Mouse (Mus musculus) mouse embryonic stem cell (cell line): Measurements from ENCODE around the gene Ttc7b.

ENCODE experiments used
- in situ Hi-C, 2 experiments: fragments of 300-500 bp; cut with MboI; formaldehyde crosslinking; loops; 1 replicate in 1 of 2; 3 replicates in 1 of 2; pipeline ENCODE4 v1.14.3; 2019 to 2020; ENCODE audit warnings: low sequenced_read_pairs in 2 of 2, low pct_unique_long_range_greater_than_20kb in 1 of 2, mixed read lengths in 1 of 2; ENCODE audit not compliant: unreplicated experiment in 1 of 2

The Ttc7b gene

DNA sequence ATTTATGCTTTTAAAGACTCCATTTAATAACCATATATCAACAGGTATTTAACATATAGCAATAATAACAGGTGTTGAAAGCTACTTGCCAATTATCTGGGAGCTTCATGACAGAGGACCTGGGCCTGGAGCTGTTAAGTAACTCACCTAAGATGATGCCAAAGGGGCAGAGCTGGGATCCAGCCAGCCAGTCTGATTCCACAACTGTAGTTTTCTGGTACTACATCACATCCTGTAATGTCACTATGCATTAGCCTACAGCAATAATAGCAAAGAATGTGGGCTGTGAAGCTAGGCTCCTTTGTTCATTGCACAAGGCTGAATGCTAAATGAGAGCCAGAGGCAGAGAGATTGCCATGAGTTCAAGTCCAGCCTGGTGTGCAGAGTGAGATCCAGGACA is 44.3 kb downstream of the Ttc7b start:
- in situ Hi-C loops: loop anchor here in 1 of 2 experiments (25.0 kb wide), 1 partner anchor 514 kb away; the partner anchor contains the start of gene Kcnk13

DNA sequence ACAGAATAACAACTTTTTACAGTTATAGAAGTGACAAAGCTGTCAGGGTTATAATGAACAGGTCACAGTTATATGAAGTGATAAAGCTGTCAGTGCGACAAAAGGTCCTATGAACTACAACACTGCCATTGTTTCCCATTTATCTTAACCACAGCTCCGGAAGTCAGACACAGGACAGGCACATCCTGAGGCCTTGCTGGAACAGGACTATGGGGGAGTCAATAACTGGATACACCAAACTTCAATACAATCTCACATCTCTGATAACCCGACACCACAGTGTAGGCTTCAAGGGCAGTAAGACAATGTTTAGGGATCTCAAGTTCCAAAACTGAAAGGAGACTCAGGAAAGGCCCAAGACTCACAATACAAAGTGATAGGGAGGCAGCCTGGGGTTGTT is 45.1 kb downstream of the Ttc7b start:
- in situ Hi-C loops: loop anchor here in 1 of 2 experiments (25.0 kb wide), 1 partner anchor 513 kb away; the partner anchor contains the start of gene Kcnk13

DNA sequence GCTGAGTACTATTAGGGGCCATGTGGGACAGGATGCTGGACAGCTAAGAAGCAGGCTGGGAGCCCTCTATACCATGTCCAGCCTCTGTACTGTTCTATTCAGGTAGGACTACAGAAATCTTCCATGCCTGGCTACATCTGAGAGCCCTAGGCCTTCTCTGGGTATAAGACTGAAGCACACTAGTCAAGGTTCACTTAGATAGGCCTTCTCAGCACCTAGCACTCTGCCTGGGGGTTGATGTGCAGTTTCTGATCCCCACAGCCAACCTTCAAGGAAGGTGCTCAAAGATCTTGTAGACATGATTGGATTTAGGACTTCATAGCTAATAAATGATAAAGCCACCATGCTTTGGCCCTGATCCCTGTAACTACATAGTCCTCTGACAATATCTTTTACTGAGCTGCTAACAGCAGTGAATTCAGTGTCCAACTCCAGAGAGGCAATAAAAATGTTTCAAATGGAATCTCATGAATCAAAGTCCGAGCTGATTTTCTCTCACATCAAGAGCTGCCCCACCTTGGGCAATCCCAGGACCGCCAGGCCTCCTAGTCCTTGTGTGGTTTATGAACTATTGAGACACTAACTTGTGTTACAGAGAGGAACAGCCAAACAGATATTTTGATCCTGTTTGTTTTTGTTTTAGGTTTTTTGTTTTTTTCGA is 45.8 kb downstream of the Ttc7b start:
- in situ Hi-C loops: loop anchor here in 1 of 2 experiments (25.0 kb wide), 1 partner anchor 512 kb away; the partner anchor contains the start of gene Kcnk13

DNA sequence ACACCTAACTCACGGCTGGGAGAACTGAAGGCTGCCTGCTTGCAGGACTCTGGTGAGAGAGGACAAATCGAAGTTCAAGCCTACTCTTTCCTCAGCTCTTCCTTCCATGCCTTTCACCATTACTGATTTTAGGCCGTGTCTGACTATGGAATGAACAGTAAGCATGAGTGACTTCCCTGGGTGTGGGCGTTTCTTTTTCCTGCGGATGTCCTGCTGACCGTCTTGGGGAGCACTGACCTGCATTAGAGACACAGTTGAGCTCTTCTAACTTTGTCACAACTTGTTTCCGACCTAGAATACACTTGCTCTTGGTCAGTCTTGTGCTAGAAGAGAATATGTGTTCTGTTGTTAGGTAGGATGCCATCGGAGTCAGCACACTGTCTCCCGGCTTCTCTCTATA is 50.3 kb downstream of the Ttc7b start:
- in situ Hi-C loops: no loop called here

DNA sequence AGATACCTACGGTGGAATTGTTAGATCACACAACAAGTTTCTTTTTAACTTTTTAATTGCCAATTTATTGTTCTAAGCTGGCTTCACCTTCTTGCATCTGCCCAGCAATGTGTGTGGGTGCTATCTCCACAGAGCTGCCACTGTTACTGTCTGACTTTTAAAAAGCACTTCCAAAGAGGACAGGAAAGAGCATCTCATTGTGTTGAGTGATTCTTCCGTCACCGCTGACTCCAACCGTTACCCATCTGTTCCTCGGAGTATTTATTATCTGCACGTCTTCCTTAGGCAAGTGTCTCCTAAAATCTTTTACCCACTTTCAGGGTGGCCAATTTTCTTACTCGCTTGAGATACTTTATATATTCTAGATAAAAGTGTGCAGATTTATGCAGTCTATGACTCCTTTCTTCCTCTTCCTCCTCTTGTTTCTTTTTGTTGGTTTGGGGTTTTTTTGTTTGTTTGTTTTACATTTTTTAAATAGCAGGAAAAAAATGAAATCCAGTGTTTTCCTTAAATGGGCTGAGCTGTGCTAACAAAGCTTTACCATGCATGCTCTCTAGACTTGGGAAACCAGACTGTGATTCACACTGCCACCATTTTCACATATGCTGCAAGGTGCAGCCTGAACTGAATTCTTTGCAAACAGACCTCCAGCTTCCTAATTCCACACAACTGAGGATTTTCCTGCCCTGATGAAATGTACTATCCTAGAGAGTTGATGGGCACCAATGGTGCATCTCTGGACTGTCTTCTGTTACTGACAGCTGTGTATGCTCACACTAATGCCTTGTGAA is 50.9 kb downstream of the Ttc7b start:
- in situ Hi-C loops: no loop called here

DNA sequence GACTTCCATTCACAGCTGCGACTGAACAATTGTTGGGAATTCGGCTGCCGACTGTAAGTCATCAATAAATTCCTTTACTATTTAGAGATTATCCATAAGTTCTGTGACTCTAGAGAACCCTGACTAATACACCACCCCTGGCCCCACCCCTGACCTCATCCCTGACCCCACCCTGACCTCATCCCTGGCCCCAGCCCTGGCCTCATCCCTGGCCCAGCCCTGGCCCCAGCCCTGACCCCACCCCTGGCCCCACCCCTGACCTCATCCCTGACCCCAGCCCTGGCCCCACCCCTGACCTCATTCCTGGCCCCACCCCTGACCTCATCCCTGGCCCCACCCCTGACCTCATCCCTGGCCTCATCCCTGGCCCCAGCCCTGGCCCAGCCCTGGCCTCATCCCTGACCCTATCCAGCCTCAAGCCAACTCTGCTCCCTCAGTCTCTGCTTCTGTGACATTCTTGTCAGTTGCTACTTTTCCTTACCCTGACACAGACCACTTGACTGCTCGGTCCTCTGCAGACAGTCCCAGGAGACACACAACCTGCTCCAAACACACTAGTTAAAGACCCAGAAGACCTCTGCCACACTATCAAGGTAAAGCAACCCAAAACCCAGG is 55.4 kb downstream of the Ttc7b start:
- in situ Hi-C loops: no loop called here

DNA sequence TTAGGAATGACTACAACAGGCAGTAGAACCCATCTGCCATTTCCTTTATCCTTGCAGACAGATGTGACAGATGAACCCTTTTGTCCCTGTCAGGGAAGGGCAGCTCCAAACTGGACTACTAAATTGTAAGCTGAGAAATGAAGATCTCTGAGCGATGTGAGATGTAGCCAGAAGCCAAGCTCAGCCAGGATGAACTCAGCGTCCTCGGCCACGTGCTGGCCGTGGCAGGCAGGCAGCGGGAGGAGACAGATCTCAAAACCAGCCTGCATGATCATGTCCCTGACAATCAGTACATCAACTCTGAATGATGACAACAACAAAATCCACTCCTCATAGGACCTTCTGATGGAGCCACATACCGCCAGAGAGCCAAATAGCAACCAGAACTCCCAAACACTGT is 62.9 kb downstream of the Ttc7b start:
- in situ Hi-C loops: no loop called here

DNA sequence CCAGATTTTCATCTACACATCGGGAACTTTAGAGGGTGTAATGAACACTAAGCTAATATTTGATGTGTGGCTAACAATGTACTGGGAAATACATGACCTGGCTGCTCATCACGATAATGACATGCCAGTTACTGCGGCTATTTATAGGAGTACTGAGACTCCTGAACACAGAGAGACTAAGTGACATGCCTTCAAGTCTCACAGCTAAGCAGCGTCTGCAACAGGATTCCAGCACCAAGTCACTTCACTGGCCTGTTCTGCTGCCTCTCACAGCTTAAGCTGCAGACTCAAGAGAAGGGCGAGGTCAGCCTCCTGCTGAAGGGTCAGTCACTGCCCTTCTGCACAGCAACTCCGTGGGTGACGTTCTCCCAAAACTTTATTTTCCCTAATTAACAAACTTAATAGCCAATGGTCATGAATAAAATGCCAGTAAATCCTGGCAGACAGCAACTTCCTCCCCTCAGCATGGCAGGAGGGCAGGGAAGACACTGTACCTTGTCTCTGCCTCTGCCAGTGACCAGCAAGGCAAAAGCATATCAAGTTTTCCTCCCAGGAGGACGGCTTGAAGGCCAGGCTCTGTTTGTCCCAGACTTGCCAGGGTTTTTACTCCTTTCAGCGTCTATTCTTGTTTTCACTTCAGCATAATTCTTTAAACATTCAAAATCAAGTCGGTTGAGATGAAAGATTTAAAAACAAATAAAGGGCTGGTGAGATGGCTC is 64.2 kb downstream of the Ttc7b start:
- in situ Hi-C loops: no loop called here

DNA sequence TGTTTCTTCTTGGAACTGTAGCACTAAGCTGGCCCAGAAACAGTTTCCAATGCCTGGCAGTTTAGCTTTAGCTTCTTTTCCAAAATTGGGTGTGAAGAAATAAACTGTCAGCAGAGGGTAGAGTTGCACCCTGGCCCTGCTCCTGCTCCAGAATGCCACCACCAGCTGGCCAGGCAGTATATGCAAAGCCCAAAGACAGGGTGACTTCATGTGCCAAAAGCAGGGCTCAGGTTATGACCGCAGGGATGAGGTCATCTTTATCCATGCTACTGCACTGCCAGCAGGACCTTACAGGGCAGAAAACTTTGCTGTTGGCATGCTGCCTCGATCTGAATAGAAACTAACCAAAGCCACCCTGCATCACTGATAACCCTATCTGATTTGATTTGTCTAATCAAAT is 65.2 kb downstream of the Ttc7b start:
- in situ Hi-C loops: no loop called here

DNA sequence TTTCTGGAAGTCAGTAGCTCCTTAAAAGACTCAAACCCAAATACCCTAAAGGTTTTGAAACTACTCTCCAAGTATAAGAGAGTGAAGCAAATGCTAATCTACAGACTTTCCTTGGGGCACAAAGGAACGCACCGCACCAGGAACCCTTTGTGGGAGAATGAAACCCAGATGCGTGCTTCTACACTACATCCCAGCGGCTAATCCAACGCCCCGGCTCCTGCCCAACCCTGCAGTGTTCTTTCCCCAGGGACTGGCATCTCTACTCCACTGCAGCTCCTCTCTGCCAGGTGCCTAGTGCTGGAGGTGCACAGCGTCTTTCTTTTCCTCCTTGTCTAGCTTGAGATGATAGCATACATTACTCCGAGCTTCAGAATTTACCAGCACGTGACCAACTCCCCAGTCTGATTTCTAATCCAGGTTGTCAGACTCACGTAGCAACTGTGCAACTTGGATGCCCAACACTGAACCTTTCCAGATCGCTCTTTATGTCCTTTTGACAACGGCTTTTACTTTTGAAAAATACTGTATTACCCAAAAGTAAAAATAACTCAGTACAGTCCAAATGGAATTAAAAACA is 72.8 kb downstream of the Ttc7b start:
- in situ Hi-C loops: no loop called here

DNA sequence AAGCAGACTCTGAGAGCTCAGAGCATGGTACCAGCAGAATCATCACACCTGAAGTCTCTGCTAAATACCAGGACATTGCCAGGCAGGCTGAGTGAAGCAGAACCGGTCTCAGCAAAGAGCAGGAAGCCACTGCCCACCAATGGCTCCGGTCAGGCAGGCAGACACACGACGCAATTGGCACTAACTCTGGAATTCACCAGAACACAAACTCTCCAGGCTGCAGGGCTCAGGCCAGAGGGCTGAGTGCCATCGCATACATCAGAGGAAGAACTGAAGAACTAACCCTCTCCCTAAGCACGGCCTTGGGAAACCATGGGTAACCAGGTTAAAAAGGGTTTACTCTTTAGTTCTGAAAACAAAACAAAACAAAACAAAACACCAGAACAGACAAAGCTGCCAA is 73.5 kb downstream of the Ttc7b start:
- in situ Hi-C loops: no loop called here

DNA sequence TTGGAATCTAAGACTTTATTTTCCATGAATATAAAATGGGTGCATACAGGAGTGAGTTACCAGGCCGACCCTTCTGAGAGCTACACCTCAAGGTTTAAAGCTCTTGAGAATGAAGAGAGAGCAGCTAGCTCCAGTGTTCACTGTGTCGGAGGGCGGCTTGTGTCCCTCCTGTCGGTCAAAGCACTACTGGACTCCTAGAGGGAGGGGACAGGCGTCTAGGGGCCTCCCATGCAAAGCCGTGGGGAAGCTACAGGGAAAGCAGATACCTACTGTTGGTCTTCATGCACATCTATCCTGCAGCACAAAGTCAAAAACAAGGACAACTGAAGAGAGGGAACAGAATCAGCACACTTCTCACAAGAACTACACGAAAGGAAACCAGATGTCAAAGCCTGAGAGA is 74.9 kb downstream of the Ttc7b start:
- in situ Hi-C loops: no loop called here

DNA sequence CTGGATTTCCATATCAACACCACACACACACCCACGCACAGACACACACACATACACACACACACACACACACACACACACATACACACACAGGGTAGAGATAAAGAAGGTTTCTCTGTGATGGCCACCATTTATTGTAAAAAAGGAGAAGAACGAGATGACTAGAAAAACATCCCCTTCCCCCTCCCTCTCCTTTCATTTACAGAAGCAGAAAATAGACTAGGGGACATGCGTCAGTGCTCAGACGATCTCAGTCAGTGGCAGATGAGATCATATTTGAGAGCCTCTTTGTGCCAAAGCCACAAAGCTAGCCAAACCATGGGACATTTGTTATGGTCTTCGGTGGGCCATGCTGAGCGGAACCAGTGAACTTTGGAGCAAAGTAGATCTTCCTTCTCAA is 75.4 kb downstream of the Ttc7b start:
- in situ Hi-C loops: no loop called here

DNA sequence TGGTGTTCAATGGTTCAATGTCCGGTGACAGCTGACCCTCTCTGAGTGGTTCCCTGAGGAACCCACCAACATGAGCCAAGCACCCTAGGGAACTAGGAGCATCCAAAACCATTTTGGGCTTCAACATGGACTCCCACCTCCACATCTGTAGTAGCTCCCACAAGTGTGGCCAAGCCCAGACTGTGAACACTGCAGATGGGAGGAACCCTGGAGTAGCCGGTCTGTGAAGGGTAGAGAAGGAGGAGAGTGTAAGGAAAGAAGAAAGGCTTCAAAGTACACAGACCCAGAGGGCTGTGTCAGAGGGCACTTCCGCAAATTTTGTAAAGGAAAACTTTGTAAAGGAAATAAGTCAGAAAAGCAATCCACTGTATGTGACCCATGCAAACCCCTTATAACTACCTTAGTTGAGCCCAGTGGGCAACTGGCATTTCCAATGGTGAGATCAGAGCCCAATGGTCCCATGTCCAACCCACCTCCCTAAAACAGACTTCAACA is 75.9 kb downstream of the Ttc7b start:
- in situ Hi-C loops: no loop called here

DNA sequence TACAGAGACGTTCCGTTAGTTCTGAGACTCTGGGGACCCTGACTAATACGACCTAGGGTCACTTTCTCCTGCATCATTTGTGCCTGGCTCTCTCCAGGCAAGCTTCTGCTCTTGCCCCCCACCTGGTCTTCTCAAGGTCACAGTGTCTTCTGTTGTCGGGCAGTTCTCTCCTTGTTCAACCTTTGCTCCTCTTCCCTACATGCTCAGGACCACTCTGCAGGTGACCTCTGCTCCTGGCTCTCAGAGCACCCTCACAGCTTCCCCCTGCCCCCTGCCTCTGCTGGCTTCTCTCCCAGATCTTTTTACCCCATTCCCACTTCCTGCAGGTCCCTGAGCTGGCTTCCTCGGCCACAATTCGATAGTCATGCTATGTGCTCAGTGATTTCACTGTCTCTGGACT is 77.2 kb downstream of the Ttc7b start:
- in situ Hi-C loops: no loop called here

DNA sequence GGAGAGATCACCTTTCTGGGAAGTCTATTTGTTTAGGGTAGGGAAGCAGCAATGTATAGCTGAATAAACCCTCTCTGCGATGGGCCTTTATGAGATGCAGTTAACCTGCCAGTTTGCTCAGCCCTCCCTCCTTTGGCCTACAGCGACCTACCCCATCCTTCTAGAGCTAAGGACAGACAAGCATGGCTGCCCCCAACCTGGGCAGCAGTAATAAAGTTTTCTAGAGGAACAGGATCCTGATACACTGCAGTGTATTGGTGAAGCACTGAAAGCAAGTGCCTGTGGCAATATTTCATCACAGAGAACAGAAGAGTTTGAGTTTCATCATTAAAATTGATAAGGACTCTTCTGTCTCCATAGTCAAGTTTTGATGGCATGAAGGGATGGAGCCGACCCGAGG is 79.0 kb downstream of the Ttc7b start:
- in situ Hi-C loops: no loop called here

DNA sequence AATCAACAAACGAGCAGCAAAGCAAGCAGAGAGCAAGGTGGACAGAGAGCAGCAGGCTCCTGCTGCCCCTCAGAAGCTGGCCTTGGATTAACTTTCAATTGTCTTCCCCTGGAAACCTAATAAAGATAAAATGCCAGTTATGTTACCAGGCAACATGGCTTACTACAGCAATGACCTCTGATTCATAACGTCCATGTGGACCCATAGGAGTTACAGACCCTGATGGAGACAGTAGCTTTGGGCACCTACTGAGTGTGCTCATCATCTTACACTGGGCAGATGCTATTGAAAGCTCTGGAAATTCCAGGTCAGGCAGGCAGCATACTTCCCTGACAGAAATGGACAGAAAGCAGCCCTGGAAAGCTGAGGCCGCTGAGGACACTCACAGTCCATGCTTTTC is 80.7 kb downstream of the Ttc7b start:
- in situ Hi-C loops: no loop called here

DNA sequence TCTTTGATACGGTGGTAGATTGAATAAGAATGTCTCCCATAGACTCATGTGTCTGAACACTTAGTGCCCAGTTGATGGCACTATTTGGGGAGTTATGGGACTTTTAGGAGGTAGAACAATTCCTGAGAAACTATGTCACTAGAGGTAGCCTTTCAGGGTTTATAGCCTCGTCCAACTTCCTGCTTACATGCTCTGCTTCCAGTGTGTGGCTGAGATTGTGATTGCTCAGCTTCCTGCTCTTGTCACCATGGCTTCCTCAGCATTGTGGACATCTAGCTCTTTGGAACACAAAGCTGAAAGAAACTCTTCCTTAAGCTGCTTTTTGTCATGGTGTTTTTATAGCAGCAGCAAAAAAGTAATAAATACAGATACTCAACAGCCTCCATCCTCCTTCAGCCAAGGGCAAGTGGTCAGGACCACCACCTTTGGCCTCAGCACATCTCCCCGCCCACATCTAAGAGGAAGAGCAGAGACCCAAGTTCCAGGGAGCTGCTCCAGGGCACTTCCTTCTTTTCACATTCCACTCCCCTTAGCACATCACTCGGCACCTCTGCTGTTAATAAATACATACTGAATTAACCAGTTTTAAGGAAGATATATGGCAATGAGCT is 81.4 kb downstream of the Ttc7b start:
- in situ Hi-C loops: no loop called here
